Mouse (Mus musculus) megakaryocyte, embryonic 14.5 days (primary cell): ENCODE results near the gene Ankrd50. TPM values are rescaled to one million over a fixed set of nuclear protein-coding genes. Genes with fewer than 3 reads are reported as not detected.

Experiments
- H3K27me3 ChIP-seq: replicated peaks from 2 replicates; pipeline ENCODE3; 2012; ENCODE audit warnings: inconsistent platforms
- H3K36me3 ChIP-seq: replicated peaks from 2 replicates; pipeline ENCODE3; 2012; ENCODE audit warnings: low read length, inconsistent platforms, mixed read lengths
- H3K4me1 ChIP-seq: 2 replicates; pipeline ENCODE4 v1.6.1; 2012; ENCODE audit warnings: inconsistent platforms
- H3K4me3 ChIP-seq: replicated peaks from 2 replicates; pipeline ENCODE3; 2012; ENCODE audit warnings: moderate library complexity, mild to moderate bottlenecking, inconsistent platforms
- H3K9me3 ChIP-seq: 2 replicates; pipeline ENCODE4 v1.6.1; 2012; ENCODE audit warnings: inconsistent platforms
- FLI1 ChIP-seq: IDR thresholded peaks from 2 replicates; pipeline ENCODE4 v1.6.1; 2012; ENCODE audit warnings: low read length, inconsistent platforms, mixed read lengths
- GATA1 ChIP-seq: IDR thresholded peaks from 3 replicates; pipeline ENCODE4 v1.6.1; 2012; ENCODE audit warnings: mixed read lengths, low read length, inconsistent platforms, borderline replicate concordance
- polyA plus RNA-seq: library from polyadenylated mRNA; stranded (reverse); fragments of >175 nt; gene quantifications from 2 replicates; pipeline ENCODE4 v1.2.3, GENCODE M21; 2012; ENCODE audit warnings: low replicate concordance; ENCODE audit not compliant: insufficient read depth

Ankrd50 gene
- polyA plus RNA-seq, 1 experiment: 1.1 TPM

DNA sequence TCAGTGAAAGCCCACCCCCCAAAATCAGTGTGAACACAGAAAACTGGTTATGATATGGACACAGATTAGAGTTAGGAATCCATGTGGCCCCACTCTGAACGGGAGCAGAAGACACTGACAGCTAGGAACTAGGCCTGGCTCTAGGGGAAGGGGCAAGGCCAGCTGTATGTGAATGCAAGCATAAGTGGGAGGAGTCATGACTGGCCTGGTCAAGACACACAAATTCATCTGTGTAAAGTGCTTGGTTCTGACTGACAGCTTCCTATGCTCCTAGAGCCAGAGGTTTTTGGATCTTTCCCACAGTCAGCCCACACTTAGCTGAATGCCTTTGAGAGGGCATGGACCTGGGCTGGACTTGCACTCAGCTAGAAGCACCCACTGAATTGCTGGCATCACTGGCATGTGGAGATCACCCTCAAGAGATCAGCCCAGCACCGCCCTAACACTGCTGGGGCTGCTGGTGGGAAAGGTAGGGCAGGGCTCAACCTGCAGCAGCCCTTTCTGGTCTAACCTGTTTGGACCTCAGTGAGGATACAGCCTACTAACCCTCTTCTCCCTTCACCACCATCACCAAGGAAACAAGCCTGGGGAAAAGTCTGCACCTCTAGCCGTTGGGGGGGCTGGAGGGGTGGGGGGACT is 69.2 kb downstream of the Ankrd50 start:
- no peak overlapping the region for H3K4me3 ChIP-seq
- H3K27me3 ChIP-seq: no peaks in the 10 kb centered on the region
- H3K4me1 ChIP-seq: no peaks in the 10 kb centered on the region
- peaks cover 14% of the 10 kb centered on the region; the same call in 1 of the 2 replicates for H3K9me3 ChIP-seq
- no peaks in the 10 kb centered on the region for H3K36me3 ChIP-seq
- TF ChIP-seq GATA1 (no peak), FLI1 (no peak)
